Mouse (Mus musculus): ENCODE data around the gene Fitm1.

Fitm1 gene

GRCm38 (mm10) chr14:55575302-55575701 is at the start of gene Fitm1:
Fitm1 (plus strand) TSS chr14:55575617.
- DNase-seq (ENCODE audit: low spot score), result no peak

- no peak for DNase-seq (ENCODE audit: low spot score)
Observed at GRCm38 (mm10) chr14:55526674-55527073, 48.7 kb upstream of the Fitm1 start.

- no peak for DNase-seq (ENCODE audit: low spot score)
Observed at GRCm38 (mm10) chr14:55527940-55528339, 47.5 kb upstream of the Fitm1 start.

- DNase-seq (ENCODE audit: low spot score), result peak; percentile 53
Observed at GRCm38 (mm10) chr14:55536116-55536745, 39.2 kb upstream of the Fitm1 start.

GRCm38 (mm10) chr14:55540067-55540786 is 35.2 kb upstream of the Fitm1 start, which contains the start of gene Pck2:
Pck2 (plus strand) TSS chr14:55540266.
- peak; percentile 94 for DNase-seq (ENCODE audit: low spot score)

- peak; percentile 90 for DNase-seq (ENCODE audit: low spot score)
Observed at GRCm38 (mm10) chr14:55540787-55541321, 34.6 kb upstream of the Fitm1 start.

GRCm38 (mm10) chr14:55542268-55542667 is 33.1 kb upstream of the Fitm1 start:
- DNase-seq (ENCODE audit: low spot score), result no peak

- DNase-seq (ENCODE audit: low spot score), result peak; percentile 32
Observed at GRCm38 (mm10) chr14:55544334-55544733, 31.1 kb upstream of the Fitm1 start.

GRCm38 (mm10) chr14:55550191-55550590 is 25.2 kb upstream of the Fitm1 start:
- DNase-seq (ENCODE audit: low spot score), result no peak

GRCm38 (mm10) chr14:55551347-55551746 is 24.1 kb upstream of the Fitm1 start:
- no peak for DNase-seq (ENCODE audit: low spot score)

- no peak for DNase-seq (ENCODE audit: low spot score)
Observed at GRCm38 (mm10) chr14:55551794-55552193, 23.6 kb upstream of the Fitm1 start.

- DNase-seq (ENCODE audit: low spot score), result no peak
Observed at GRCm38 (mm10) chr14:55554635-55555034, 20.8 kb upstream of the Fitm1 start.

- no peak for DNase-seq (ENCODE audit: low spot score)
Observed at GRCm38 (mm10) chr14:55555788-55556187, 19.6 kb upstream of the Fitm1 start.

GRCm38 (mm10) chr14:55557003-55557402 is 18.4 kb upstream of the Fitm1 start:
- peak; percentile 92 for DNase-seq (ENCODE audit: low spot score)

GRCm38 (mm10) chr14:55557587-55557986 is 17.8 kb upstream of the Fitm1 start:
- DNase-seq (ENCODE audit: low spot score), result no peak

- no peak for DNase-seq (ENCODE audit: low spot score)
Observed at GRCm38 (mm10) chr14:55558740-55559448, 16.5 kb upstream of the Fitm1 start.

GRCm38 (mm10) chr14:55559799-55560201 is 15.6 kb upstream of the Fitm1 start, which contains the start of gene Dcaf11:
Dcaf11 (plus strand) TSS chr14:55560006.
- DNase-seq (ENCODE audit: low spot score), result peak; percentile 92

GRCm38 (mm10) chr14:55560202-55561073 is 15.0 kb upstream of the Fitm1 start, which contains the start of gene A730061H03Rik:
A730061H03Rik (minus strand) TSS chr14:55560406.
- peak; percentile 98 for DNase-seq (ENCODE audit: low spot score)

- no peak for DNase-seq (ENCODE audit: low spot score)
Observed at GRCm38 (mm10) chr14:55561860-55562259, 13.6 kb upstream of the Fitm1 start.

- DNase-seq (ENCODE audit: low spot score), result no peak
Observed at GRCm38 (mm10) chr14:55563249-55563648, 12.2 kb upstream of the Fitm1 start.

- DNase-seq (ENCODE audit: low spot score), result no peak
Observed at GRCm38 (mm10) chr14:55565748-55566147, 9.7 kb upstream of the Fitm1 start.

Data from urinary bladder, postnatal 14 days (tissue).